Mouse (Mus musculus) forebrain, embryonic 11.5 days (tissue): ENCODE data around the gene Dlg1. TPM values are rescaled to one million over a fixed set of nuclear protein-coding genes. Genes with fewer than 3 reads are reported as not detected.

Source experiments
- ATAC-seq: fragments of 200-750 bp; cut with Nextera tagmentation; replicated peaks from 2 replicates; pipeline ENCODE4 v1.8.0; 2017; ENCODE audit warnings: moderate TSS enrichment; ENCODE audit not compliant: low FRiP score
- DNase-seq: peaks from one replicate; pipeline ENCODE4 v3.0.0-alpha.2; 2017; ENCODE audit warnings: low spot score
- H3K27ac ChIP-seq: fragments of 300-500 bp; sonication (generic); 2 replicates; pipeline ENCODE4 v1.5.1; 2014; ENCODE audit warnings: low read depth, low read length
- H3K27me3 ChIP-seq: fragments of 300-500 bp; sonication (generic); 2 replicates; pipeline ENCODE4 v1.6.1; 2014; ENCODE audit warnings: mild to moderate bottlenecking, low read length, mixed read lengths; ENCODE audit not compliant: control insufficient read depth, insufficient read depth
- H3K36me3 ChIP-seq: fragments of 300-500 bp; sonication (generic); 2 replicates; pipeline ENCODE4 v1.6.1; 2014; ENCODE audit warnings: mild to moderate bottlenecking, low read length, moderate library complexity, mixed read lengths; ENCODE audit not compliant: control insufficient read depth, insufficient read depth
- H3K4me1 ChIP-seq: fragments of 300-500 bp; sonication (generic); replicated peaks from 2 replicates; pipeline ENCODE4 v1.6.1; 2014; ENCODE audit warnings: low read length, mixed read lengths; ENCODE audit not compliant: control insufficient read depth, insufficient read depth
- H3K4me2 ChIP-seq: fragments of 300-500 bp; sonication (generic); 2 replicates; pipeline ENCODE4 v1.6.1; 2014; ENCODE audit warnings: low read depth, mild to moderate bottlenecking, low read length, moderate library complexity, mixed read lengths; ENCODE audit not compliant: severe bottlenecking
- H3K4me3 ChIP-seq: fragments of 300-500 bp; sonication (generic); 2 replicates; pipeline ENCODE4 v1.5.1; 2014; ENCODE audit warnings: low read depth, low read length
- H3K9ac ChIP-seq: fragments of 300-500 bp; sonication (generic); 2 replicates; pipeline ENCODE4 v1.6.1; 2014; ENCODE audit warnings: low read length
- H3K9me3 ChIP-seq: fragments of 300-500 bp; sonication (generic); 2 replicates; pipeline ENCODE4 v1.6.1; 2016; ENCODE audit warnings: low read length, mixed read lengths; ENCODE audit not compliant: control insufficient read depth
- WGBS: fragments of 180-500 bp; shearing (Covaris S2); extraction: QIAGEN DNeasy Blood & Tissue Kit; methylation state at CpG from one replicate; pipeline ENCODE4 v1.1.7; 2014; 5-methylcytosine and 5-hydroxymethylcytosine counted together
- polyA plus RNA-seq: library from polyadenylated mRNA; unstranded; fragments of >200 nt; fragmentation: Nextera tagmentation; extraction: Ambion mirVana; gene quantifications from 2 replicates; pipeline ENCODE4 v1.2.1, GENCODE M21; 2014

Gene Dlg1
- polyA plus RNA-seq, 1 experiment from 2014 or later: 38.5 TPM

- Histone ChIP-seq H3K36me3 (no peaks in the 10 kb centered on the region), H3K4me1 (0 out of 2 replicates have a peak, but pooled peaks cover 1% of the 10 kb centered on the region), H3K27ac (no peak overlapping the region), H3K27me3 (no peaks in the 10 kb centered on the region), H3K9me3 (no peaks in the 10 kb centered on the region), H3K4me2 (no peak overlapping the region), H3K4me3 (no peak overlapping the region), H3K9ac (no peak overlapping the region)
- no peak for ATAC-seq
- DNase-seq: no peak
- 83% methylated on average over 11 of the region's 11 CpGs for WGBS
These were observed 254.5 kb downstream of the Dlg1 start for GRCm38 (mm10) chr16:31917776-31918175.

DNA sequence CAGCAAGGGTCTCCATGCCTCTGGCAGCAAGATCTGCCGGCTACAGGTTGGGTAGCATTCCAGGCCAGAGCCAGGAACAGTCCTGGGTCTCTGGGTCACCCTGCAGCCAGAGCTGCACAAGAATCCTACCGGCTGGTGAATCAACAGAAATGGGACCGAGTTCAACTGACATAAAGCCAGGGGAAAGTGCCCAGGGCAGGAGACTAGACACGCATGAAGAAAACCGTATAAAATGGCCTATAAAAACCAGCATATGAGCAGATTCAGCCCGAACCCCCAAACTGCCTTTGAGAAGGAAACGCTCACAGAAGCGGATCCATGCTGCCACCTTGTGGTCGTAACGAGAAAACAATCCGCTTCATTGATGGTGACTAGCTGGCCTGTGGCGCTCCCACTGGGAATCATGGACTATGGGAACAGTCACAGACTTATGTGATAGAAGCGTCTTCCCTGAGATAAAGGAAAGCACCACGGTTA, 255.0 kb downstream of the Dlg1 start:
- no peaks in the 10 kb centered on the region for H3K27me3 ChIP-seq
- 0 out of 2 replicates have a peak, but pooled peaks cover 1% of the 10 kb centered on the region for H3K4me1 ChIP-seq
- no peaks in the 10 kb centered on the region for H3K9me3 ChIP-seq
- peak overlapping the region; percentile 26; the same call in 1 of the 2 replicates for H3K4me2 ChIP-seq
- H3K27ac ChIP-seq: no peak overlapping the region
- no peak overlapping the region for H3K4me3 ChIP-seq
- DNase-seq (peak; percentile 86), ATAC-seq (no peak)
- H3K36me3 ChIP-seq: no peaks in the 10 kb centered on the region
- H3K9ac ChIP-seq: 0 out of 2 replicates have a peak overlapping the region, but pooled peaks have one; percentile 7
- WGBS: 6% methylated on average over 14 of the region's 14 CpGs

GRCm38 (mm10) chr16:31924368-31924767, 261.1 kb downstream of the Dlg1 start:
- H3K9ac ChIP-seq: no peak overlapping the region
- no peak overlapping the region for H3K27ac ChIP-seq
- no peaks in the 10 kb centered on the region for H3K27me3 ChIP-seq
- H3K9me3 ChIP-seq: no peaks in the 10 kb centered on the region
- no peaks in the 10 kb centered on the region for H3K36me3 ChIP-seq
- ATAC-seq (no peak), DNase-seq (no peak)
- no peak overlapping the region for H3K4me2 ChIP-seq
- H3K4me3 ChIP-seq: no peak overlapping the region
- 90% methylated on average over 6 of the region's 6 CpGs for WGBS
- no peaks in the 10 kb centered on the region for H3K4me1 ChIP-seq

Other genes starting within 250 kb of the Dlg1 start
- gene Bdh1, start 241.2 kb upstream of the Dlg1 start, polyA plus RNA-seq: 30.0 and 35.9 TPM in 2 replicates
- gene Meltf, start 215.4 kb downstream of the Dlg1 start, polyA plus RNA-seq: 0.07 TPM in 1 of 2 replicates, not detected in the other